ENCODE assay signal across 26 mouse cellular contexts in the genomic region with DNA sequence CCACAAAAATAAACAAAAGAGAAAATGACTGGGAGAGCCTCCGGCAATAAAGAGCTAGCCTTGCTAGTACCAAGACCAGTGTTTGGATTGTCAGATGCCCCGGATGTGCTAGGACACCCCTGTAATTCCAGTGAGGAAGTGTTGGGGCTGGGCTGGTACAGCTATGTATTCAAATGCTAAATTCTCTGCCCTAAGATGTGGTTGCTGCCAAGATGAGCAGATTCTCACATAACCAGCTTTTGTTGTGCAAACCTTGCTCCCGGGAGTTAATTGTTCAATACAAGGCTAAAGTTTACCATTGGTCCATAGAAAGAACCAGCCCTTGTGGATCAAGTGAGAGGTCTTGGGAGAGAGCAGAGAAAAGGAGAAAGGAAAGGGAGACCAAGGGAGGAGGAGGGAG. TPM values are rescaled to one million over a fixed set of nuclear protein-coding genes. Genes with fewer than 3 reads are reported as not detected.
DNase-seq lines count a peak whose midpoint lies in the region; ATAC-seq and TF ChIP-seq lines count a peak whose summit lies in the region.
"Had no signal": no experiment of that assay in that cellular context is flagged by ENCODE, and none has a peak within 500 bp of the region (broad histone marks: within the 10 kb centered on the region; RNA-seq: fewer than 3 reads in every experiment).

No protein-coding gene starts in this region.

- no peaks in the 10 kb centered on the region for H3K27me3 ChIP-seq in forebrain, embryonic 14.5 days (replicated peaks; ENCODE audit: control insufficient read depth, insufficient read depth, low read length)
- no peaks in the 10 kb centered on the region for H3K27me3 ChIP-seq in forebrain, postnatal 0 days (ENCODE audit: insufficient read depth, low read length)
- no peaks in the 10 kb centered on the region for H3K27me3 ChIP-seq in midbrain, embryonic 11.5 days (ENCODE audit: control insufficient read depth, insufficient read depth, low read length)
- H3K27me3 ChIP-seq in liver, embryonic 12.5 days (replicated peaks), result no peaks in the 10 kb centered on the region
- H3K27me3 ChIP-seq in heart, embryonic 11.5 days (ENCODE audit: control insufficient read depth, insufficient read depth, low read length), result no peaks in the 10 kb centered on the region
- H3K27me3 ChIP-seq: CH12.LX; embryonic facial prominence, embryonic 12.5 days; forebrain, embryonic 13.5 days had no signal

- no peak overlapping the region for H3K4me3 ChIP-seq in forebrain, embryonic 14.5 days (ENCODE audit: low read depth, low read length)
- no peak overlapping the region for H3K4me3 ChIP-seq in forebrain, postnatal 0 days (ENCODE audit: low read depth, low read length)
- H3K4me3 ChIP-seq in ES-E14 (ENCODE audit: insufficient read depth in 1 of 2, low read depth in 1 of 2, low read length in 2 of 2, poor library complexity in 1 of 2, severe bottlenecking in 1 of 2), result no peak overlapping the region
- H3K4me3 ChIP-seq in midbrain, embryonic 11.5 days (ENCODE audit: low read depth, low read length), result no peak overlapping the region
- no peak overlapping the region for H3K4me3 ChIP-seq in liver, embryonic 12.5 days
- no peak overlapping the region for H3K4me3 ChIP-seq in heart, embryonic 11.5 days (ENCODE audit: low read depth, low read length)
- H3K4me3 ChIP-seq: embryonic facial prominence, embryonic 10.5 days; embryonic facial prominence, embryonic 12.5 days; forebrain, embryonic 13.5 days had no signal

- WGBS in forebrain, embryonic 14.5 days, result 41% methylated on average over 3 of the region's 3 CpGs
- WGBS in forebrain, postnatal 0 days, result 34% methylated on average over 3 of the region's 3 CpGs
- 65% methylated on average over 3 of the region's 3 CpGs for WGBS in midbrain, embryonic 11.5 days
- 65% methylated on average over 3 of the region's 3 CpGs for WGBS in liver, embryonic 12.5 days (ENCODE audit: insufficient replicate concordance)
- WGBS in heart, embryonic 11.5 days (ENCODE audit: insufficient replicate concordance), result 58% methylated on average over 3 of the region's 3 CpGs

- in situ Hi-C loops in ES-E14 (cut with MboI; ENCODE audit: low sequenced_read_pairs in 2 of 2, unreplicated experiment in 2 of 2), result no loop called here

- H3K9me3 ChIP-seq in forebrain, embryonic 14.5 days (replicated peaks; ENCODE audit: control insufficient read depth, low read length), result no peaks in the 10 kb centered on the region
- H3K9me3 ChIP-seq in forebrain, postnatal 0 days (ENCODE audit: low read length), result no peaks in the 10 kb centered on the region
- no peaks in the 10 kb centered on the region for H3K9me3 ChIP-seq in ES-E14 (ENCODE audit: control insufficient read depth, insufficient read depth, low read depth, low read length)
- no peaks in the 10 kb centered on the region for H3K9me3 ChIP-seq in midbrain, embryonic 11.5 days (ENCODE audit: control insufficient read depth, low read length)
- H3K9me3 ChIP-seq in liver, embryonic 12.5 days (replicated peaks), result 0 out of 2 replicates have a peak, but pooled peaks cover 2% of the 10 kb centered on the region
- no peaks in the 10 kb centered on the region for H3K9me3 ChIP-seq in heart, embryonic 11.5 days (replicated peaks; ENCODE audit: control insufficient read depth, low read length)
- H3K9me3 ChIP-seq: embryonic facial prominence, embryonic 10.5 days; embryonic facial prominence, embryonic 12.5 days; forebrain, embryonic 13.5 days had no signal

- no peak for TF ChIP-seq POLR2A in brain, embryonic 14.5 days (IDR thresholded peaks at IDR 0.05; ENCODE audit: borderline replicate concordance, extremely low read depth, insufficient read depth, insufficient read length, poor library complexity, severe bottlenecking)

- peak; percentile 11 for DNase-seq in forebrain, embryonic 14.5 days (ENCODE audit: low spot score)
- DNase-seq in forebrain, postnatal 0 days, result no peak
- peak; percentile 54 for DNase-seq in ES-E14 (ENCODE audit: low read depth, low spot score)
- DNase-seq in WW6 (ENCODE audit: low read depth, low spot score), result peak; percentile 43
- DNase-seq in brain, embryonic 14.5 days (ENCODE audit: low read depth), result peak; percentile 37
- no peak for DNase-seq in midbrain, embryonic 11.5 days (ENCODE audit: low spot score, missing footprints)
- DNase-seq: adrenal gland, adult 8-10 months; adrenal gland, postnatal 14 days; adrenal gland, postnatal 36 days; B cell, adult 2 months; cerebellum, adult 11 months; cerebellum, adult 18-20 months; cerebellum, adult 8-10 months; cerebellum, adult 9-11 months; cerebellum, postnatal 14 days; cerebellum, postnatal 36 days had no signal

- no peak for ATAC-seq in forebrain, embryonic 14.5 days
- ATAC-seq in forebrain, postnatal 0 days, result no peak
- ATAC-seq in midbrain, embryonic 11.5 days (ENCODE audit: low FRiP score), result no peak
- no peak for ATAC-seq in liver, embryonic 12.5 days
- no peak for ATAC-seq in heart, embryonic 11.5 days (replicated peaks; ENCODE audit: insufficient number of reproducible peaks, low FRiP score, low TSS enrichment)
- ATAC-seq: activated CD4-positive, CD25-positive, alpha-beta regulatory T cell, adult 4 months; CD4-positive, CD25-positive, alpha-beta regulatory T cell, adult 4 months; forebrain, embryonic 13.5 days; forebrain, embryonic 16.5 days had no signal

- H3K36me3 ChIP-seq in forebrain, embryonic 14.5 days (ENCODE audit: control insufficient read depth, insufficient read depth, low read length), result no peaks in the 10 kb centered on the region
- H3K36me3 ChIP-seq in forebrain, postnatal 0 days (ENCODE audit: insufficient read depth), result no peaks in the 10 kb centered on the region
- H3K36me3 ChIP-seq in ES-E14 (ENCODE audit: control insufficient read depth, insufficient read depth, low read length, poor library complexity, severe bottlenecking), result no peaks in the 10 kb centered on the region
- no peaks in the 10 kb centered on the region for H3K36me3 ChIP-seq in midbrain, embryonic 11.5 days (ENCODE audit: control insufficient read depth, insufficient read depth, low read length)
- H3K36me3 ChIP-seq in liver, embryonic 12.5 days, result no peaks in the 10 kb centered on the region
- H3K36me3 ChIP-seq in heart, embryonic 11.5 days (ENCODE audit: control insufficient read depth, insufficient read depth, low read length), result no peaks in the 10 kb centered on the region
- H3K36me3 ChIP-seq: embryonic facial prominence, embryonic 10.5 days; embryonic facial prominence, embryonic 12.5 days had no signal

- H3K27ac ChIP-seq in forebrain, embryonic 14.5 days (ENCODE audit: low read depth, low read length), result no peak overlapping the region
- no peak overlapping the region for H3K27ac ChIP-seq in forebrain, postnatal 0 days (ENCODE audit: low read depth, low read length)
- no peak overlapping the region for H3K27ac ChIP-seq in ES-E14 (ENCODE audit: insufficient read depth, low read depth, low read length, poor library complexity, severe bottlenecking)
- H3K27ac ChIP-seq in midbrain, embryonic 11.5 days (ENCODE audit: low read depth, low read length), result no peak overlapping the region
- H3K27ac ChIP-seq in liver, embryonic 12.5 days, result no peak overlapping the region
- no peak overlapping the region for H3K27ac ChIP-seq in heart, embryonic 11.5 days (ENCODE audit: low read depth, low read length)
- H3K27ac ChIP-seq: embryonic facial prominence, embryonic 10.5 days; embryonic facial prominence, embryonic 12.5 days; forebrain, embryonic 13.5 days had no signal

- H3K4me2 ChIP-seq in forebrain, embryonic 14.5 days (ENCODE audit: low read length), result no peak overlapping the region
- H3K4me2 ChIP-seq in forebrain, postnatal 0 days (ENCODE audit: low read depth), result no peak overlapping the region
- no peak overlapping the region for H3K4me2 ChIP-seq in midbrain, embryonic 11.5 days
- no peak overlapping the region for H3K4me2 ChIP-seq in liver, embryonic 12.5 days
- no peak overlapping the region for H3K4me2 ChIP-seq in heart, embryonic 11.5 days
- H3K4me2 ChIP-seq: embryonic facial prominence, embryonic 12.5 days; forebrain, embryonic 13.5 days had no signal

- H3K9ac ChIP-seq in forebrain, embryonic 14.5 days (ENCODE audit: low read length), result no peak overlapping the region
- H3K9ac ChIP-seq in forebrain, postnatal 0 days, result no peak overlapping the region
- H3K9ac ChIP-seq in ES-E14 (ENCODE audit: insufficient read depth, low read depth, low read length, poor library complexity, severe bottlenecking), result no peak overlapping the region
- no peak overlapping the region for H3K9ac ChIP-seq in midbrain, embryonic 11.5 days (ENCODE audit: low read length)
- no peak overlapping the region for H3K9ac ChIP-seq in liver, embryonic 12.5 days
- no peak overlapping the region for H3K9ac ChIP-seq in heart, embryonic 11.5 days (ENCODE audit: low read depth, low read length)
- H3K9ac ChIP-seq: embryonic facial prominence, embryonic 12.5 days; forebrain, embryonic 13.5 days had no signal

- H3K4me1 ChIP-seq in forebrain, embryonic 14.5 days (ENCODE audit: control insufficient read depth, insufficient read depth, low read length), result no peaks in the 10 kb centered on the region
- no peaks in the 10 kb centered on the region for H3K4me1 ChIP-seq in forebrain, postnatal 0 days (ENCODE audit: insufficient read depth)
- peaks cover 3 to 8% of the 10 kb centered on the region in 2 experiments; a peak in 2 of 4 replicates for H3K4me1 ChIP-seq in ES-E14 (ENCODE audit: control insufficient read depth in 2 of 2, insufficient read depth in 2 of 2, low read length in 2 of 2, poor library complexity in 1 of 2)
- no peaks in the 10 kb centered on the region for H3K4me1 ChIP-seq in midbrain, embryonic 11.5 days (ENCODE audit: control insufficient read depth, insufficient read depth, low read length)
- no peaks in the 10 kb centered on the region for H3K4me1 ChIP-seq in liver, embryonic 12.5 days
- H3K4me1 ChIP-seq in heart, embryonic 11.5 days (ENCODE audit: control insufficient read depth, insufficient read depth, low read length), result no peaks in the 10 kb centered on the region
- H3K4me1 ChIP-seq: embryonic facial prominence, embryonic 10.5 days; embryonic facial prominence, embryonic 12.5 days; forebrain, embryonic 13.5 days had no signal

- no peak for TF ChIP-seq CTCF in forebrain, postnatal 0 days (IDR thresholded peaks at IDR 0.05; ENCODE audit: low read depth)
- TF ChIP-seq CTCF in brain, embryonic 14.5 days (IDR thresholded peaks at IDR 0.05; ENCODE audit: borderline replicate concordance, extremely low read depth, insufficient read depth, insufficient read length), result no peak

TF ChIP-seq in ES-E14, 5 proteins besides CTCF, POLR2A, EP300 and RAD21 (continues in another document):
- TF ChIP-seq HCFC1 (IDR thresholded peaks at IDR 0.05; ENCODE audit: borderline replicate concordance, insufficient read depth, low read length), result no peak

RNA-seq across cellular contexts. Expression of a gene that starts 53.7 kb away (rescaled TPM):
- polyA plus RNA-seq in forebrain, embryonic 14.5 days (2014; fragmentation: Nextera tagmentation; extraction: Ambion mirVana), result 10.3 and 13.7 TPM in 2 replicates
- total RNA-seq in forebrain, postnatal 0 days (2014; rRNA removed), result 32.2 and 37.8 TPM in 2 replicates
- 15.6 and 18.0 TPM in 2 replicates for polyA plus RNA-seq in forebrain, postnatal 0 days (2015; fragmentation: Nextera tagmentation; extraction: Ambion mirVana)
- 1.6 and 2.1 TPM in 2 replicates for total RNA-seq in ES-E14 (2012; rRNA removed)
- polyA plus RNA-seq in brain, embryonic 14.5 days (2012; rRNA removed), result 22.7 and 34.9 TPM in 2 replicates
- polyA plus RNA-seq in midbrain, embryonic 11.5 days (2014; fragmentation: Nextera tagmentation; extraction: Ambion mirVana), result 3.2 and 4.1 TPM in 2 replicates
- 1.2 and 1.5 TPM in 2 replicates for polyA plus RNA-seq in liver, embryonic 12.5 days (2016; fragmentation: Nextera tagmentation; extraction: Ambion mirVana)
- polyA plus RNA-seq in heart, embryonic 11.5 days (2014; fragmentation: Nextera tagmentation; extraction: Ambion mirVana), result 3.0 and 5.0 TPM in 2 replicates
- total RNA-seq: CH12.LX, MEL had no signal
- polyA plus RNA-seq: CD4-positive, CD25-positive, alpha-beta regulatory T cell, adult 4 months had no signal

Comparison
In these comparisons a context has a peak if more than half of its experiments do, and no peak if none do; other contexts are left out.
1. DNase-seq: peak in forebrain, embryonic 14.5 days (single experiment), ES-E14 (single experiment), WW6 (single experiment) and brain, embryonic 14.5 days (single experiment); none in forebrain, postnatal 0 days (single experiment) and midbrain, embryonic 11.5 days (single experiment).